Mouse (Mus musculus): ENCODE data around the gene Rabepk. TPM values are rescaled to one million over a fixed set of nuclear protein-coding genes. Genes with fewer than 3 reads are reported as not detected.

Rabepk gene
- total and polyA plus RNA-seq, 3 experiments = 62.1 to 88.4 (median 68.8) TPM

DNA sequence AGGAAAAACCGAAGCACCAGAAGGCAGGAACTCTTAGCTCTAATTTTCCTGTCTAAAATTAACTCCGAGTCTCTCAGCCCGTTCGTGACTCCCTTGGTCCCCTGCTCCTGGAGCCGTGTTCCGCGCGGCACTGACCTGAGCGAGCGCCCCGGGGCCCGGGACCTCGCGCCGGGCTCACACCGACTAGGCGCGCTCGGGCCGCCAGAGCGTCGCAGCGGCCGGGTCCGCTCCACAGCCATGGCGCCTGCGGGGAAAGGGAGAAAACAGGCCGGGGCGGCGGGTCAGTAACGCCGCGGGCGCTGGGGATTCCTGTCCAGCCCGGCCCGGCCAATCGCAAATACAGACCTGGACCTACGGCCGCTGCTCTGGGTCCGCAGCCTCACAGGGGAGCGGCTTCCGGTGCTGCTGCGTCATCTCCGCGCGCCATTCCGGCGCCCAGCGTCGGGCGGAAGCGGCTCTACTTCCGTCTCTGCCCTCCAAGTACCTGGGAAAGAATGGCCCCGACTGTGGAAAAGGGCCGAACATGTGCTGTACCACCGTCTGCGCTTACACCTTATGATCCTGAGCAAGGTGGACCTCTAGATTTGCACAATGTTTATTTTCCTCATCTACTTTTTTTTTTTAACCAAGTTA lies 26.2 kb upstream of the Rabepk start, which contains the start of gene Fbxw2 (continued):
- TF ChIP-seq ZMIZ1 (IDR thresholded peaks at IDR 0.05; ENCODE audit: low read depth, low read length) = peak; percentile 38; the same call in 1 of the 2 replicates
- TF ChIP-seq KAT2A (IDR thresholded peaks at IDR 0.05; ENCODE audit: insufficient replicate concordance, low read length) = peak; percentile 92; the same call in 1 of the 2 replicates
- no peak for TF ChIP-seq ZC3H11A (IDR thresholded peaks at IDR 0.05; ENCODE audit: low read depth, low read length)
- peak; percentile 63; the same call in 1 of the 2 replicates for TF ChIP-seq MEF2A (IDR thresholded peaks at IDR 0.05; ENCODE audit: borderline replicate concordance, low read depth, low read length)
- peak; percentile 99 for TF ChIP-seq MYC (IDR thresholded peaks at IDR 0.05; ENCODE audit: low read depth, low read length)
- TF ChIP-seq NRF1 (IDR thresholded peaks at IDR 0.05; ENCODE audit: low read depth, low read length) = peak; percentile 59
- TF ChIP-seq UBTF (IDR thresholded peaks at IDR 0.05; ENCODE audit: low read depth, low read length) = no peak
- no peak for TF ChIP-seq RAD21 (IDR thresholded peaks at IDR 0.05; ENCODE audit: low read depth, low read length)
- TF ChIP-seq ZNF384 (IDR thresholded peaks at IDR 0.05; ENCODE audit: low read depth, low read length) = no peak
- no peak for TF ChIP-seq CTCF (conservative IDR thresholded peaks at IDR 0.05 in 1 of 2, IDR thresholded peaks at IDR 0.05 in 1 of 2; ENCODE audit: low read depth in 2 of 2, low read length in 2 of 2)
- TF ChIP-seq TCF12 (IDR thresholded peaks at IDR 0.05; ENCODE audit: low read depth, low read length) = peak; percentile 94
- no peak for TF ChIP-seq SMC3 (IDR thresholded peaks at IDR 0.05; ENCODE audit: low read depth, low read length)
- TF ChIP-seq MXI1 (IDR thresholded peaks at IDR 0.05; ENCODE audit: low read depth, low read length) = peak; percentile 97

DNA sequence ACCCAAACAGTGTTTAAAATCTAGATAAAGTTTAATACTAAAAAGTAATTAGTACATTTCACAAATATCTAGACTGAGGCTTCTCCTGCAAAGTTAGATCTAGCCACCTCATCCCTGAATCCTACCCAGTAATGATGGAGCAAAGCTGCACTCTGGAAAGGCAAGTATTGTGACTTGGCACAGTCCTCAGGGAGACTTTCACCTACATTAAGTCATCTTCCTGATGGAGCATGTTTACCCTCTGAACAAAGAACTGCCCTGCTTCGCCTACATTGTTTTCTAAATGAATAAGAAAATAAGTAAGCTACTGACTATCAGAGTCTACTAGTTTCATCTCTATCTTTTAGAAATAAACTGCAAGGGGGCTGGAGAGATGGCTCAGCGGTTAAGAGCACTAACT lies 18.8 kb upstream of the Rabepk start:
- H3K4me2 ChIP-seq (ENCODE audit: insufficient read depth, low read depth, poor library complexity, severe bottlenecking) = no peak overlapping the region
- H3K4me1 ChIP-seq (ENCODE audit: control insufficient read depth in 1 of 2, insufficient read depth in 2 of 2) = peaks cover 0 to 6% of the 10 kb centered on the region in 2 experiments; a peak in 1 of 4 replicates
- in situ Hi-C loops (cut with MboI; ENCODE audit: low pct_ligation_motif_present, low pct_unique_long_range_greater_than_20kb, low sequenced_read_pairs) (no loop called here), dilution Hi-C loops (cut with MboI; ENCODE audit: extremely low pct_ligation_motif_present, extremely low pct_unique_long_range_greater_than_20kb, low sequenced_read_pairs) (no loop called here)
- H3K79me2 ChIP-seq (replicated peaks; ENCODE audit: control insufficient read depth, extremely low read depth, insufficient read depth, poor library complexity, severe bottlenecking) = peaks cover 25% of the 10 kb centered on the region
- no peaks in the 10 kb centered on the region for H3K27me3 ChIP-seq (replicated peaks)
- TF ChIP-seq IRF4 (IDR thresholded peaks at IDR 0.05; ENCODE audit: low read depth, low read length) = no peak
- no peak for TF ChIP-seq MAZ (IDR thresholded peaks at IDR 0.05; ENCODE audit: low read depth, low read length)
- TF ChIP-seq JUN (IDR thresholded peaks at IDR 0.05; ENCODE audit: insufficient read depth, low read depth, low read length) = no peak
- TF ChIP-seq CTCF (conservative IDR thresholded peaks at IDR 0.05 in 1 of 2, IDR thresholded peaks at IDR 0.05 in 1 of 2; ENCODE audit: low read depth in 2 of 2, low read length in 2 of 2) = no peak
- TF ChIP-seq MEF2A (IDR thresholded peaks at IDR 0.05; ENCODE audit: borderline replicate concordance, low read depth, low read length) = no peak
- no peak for TF ChIP-seq EP300 (IDR thresholded peaks at IDR 0.05; ENCODE audit: low read length)
- no peak for TF ChIP-seq NRF1 (IDR thresholded peaks at IDR 0.05; ENCODE audit: low read depth, low read length)
- no peak for TF ChIP-seq JUND (conservative IDR thresholded peaks at IDR 0.05; ENCODE audit: low read depth, low read length)
- no peak for TF ChIP-seq GABPA (IDR thresholded peaks at IDR 0.05; ENCODE audit: insufficient replicate concordance, low read depth, low read length)
- no peak for TF ChIP-seq UBTF (IDR thresholded peaks at IDR 0.05; ENCODE audit: low read depth, low read length)
- H3K9ac ChIP-seq (ENCODE audit: insufficient read depth, low read depth) = no peak overlapping the region
- no peak overlapping the region for H3K4me3 ChIP-seq (replicated peaks in 1 of 3; ENCODE audit: low read depth in 2 of 3, low read length in 2 of 3, poor library complexity in 1 of 3)
- DNase-seq (ENCODE audit: extremely low read depth) = no peak
- no peaks in the 10 kb centered on the region for H3K9me3 ChIP-seq (replicated peaks; ENCODE audit: low read length)
- peaks cover 35 to 76% of the 10 kb centered on the region in 2 experiments for H3K36me3 ChIP-seq (replicated peaks in 1 of 2; ENCODE audit: control insufficient read depth in 1 of 2, insufficient read depth in 1 of 2, low read length in 1 of 2)
- no peak overlapping the region for H3K27ac ChIP-seq (ENCODE audit: insufficient read depth, low read depth)

Measured in CH12.LX (cell line).